Mouse (Mus musculus): Measurements from ENCODE around the gene Adk.

Adk gene

DNA sequence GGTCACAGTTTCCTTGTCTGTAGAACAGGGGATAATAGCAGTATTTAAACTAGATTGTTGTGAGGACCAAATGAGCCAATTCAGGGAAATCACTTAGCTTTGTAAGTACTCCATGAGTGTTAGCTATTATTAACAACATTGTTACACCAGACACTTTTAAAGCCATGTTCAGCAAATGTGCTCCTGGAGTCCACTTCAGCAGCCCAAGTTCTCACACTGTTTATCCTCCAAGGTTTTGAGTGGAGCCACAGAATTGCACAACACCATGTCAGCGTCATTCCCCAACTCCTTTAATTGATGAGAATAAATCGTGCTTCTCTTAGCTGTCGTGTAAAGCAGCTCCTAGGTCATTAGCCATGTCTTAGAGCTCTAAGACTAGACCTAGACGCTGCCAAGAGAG, 437.8 kb downstream of the Adk start:
- DNase-seq = no peak

Measured in cerebellum, adult 8-10 months (tissue).